Mouse (Mus musculus) bone marrow, adult 2 months (tissue): ENCODE results near the gene Cacna2d3. TPM values are rescaled to one million over a fixed set of nuclear protein-coding genes. Genes with fewer than 3 reads are reported as not detected.

Source experiments
- H3K27ac ChIP-seq: fragments of 200-500 bp; 2 replicates; pipeline ENCODE4 v1.5.1; 2012; ENCODE audit warnings: low read depth, mild to moderate bottlenecking, control low read depth, inconsistent platforms, low read length; ENCODE audit not compliant: control insufficient read depth, poor library complexity, insufficient read depth
- H3K4me1 ChIP-seq: fragments of 200-500 bp; 2 replicates; pipeline ENCODE4 v1.6.1; 2011; ENCODE audit warnings: low read length; ENCODE audit not compliant: control insufficient read depth, insufficient read depth
- H3K4me3 ChIP-seq: fragments of 200-500 bp; replicated peaks from 2 replicates; pipeline ENCODE3; 2011; ENCODE audit warnings: mild to moderate bottlenecking, low read depth, low read length, control low read depth; ENCODE audit not compliant: control insufficient read depth
- CTCF ChIP-seq: fragments of 200-500 bp; IDR thresholded peaks from 2 replicates; pipeline ENCODE4 v1.5.1; 2011; ENCODE audit warnings: low read length, control low read depth; ENCODE audit not compliant: control insufficient read depth, insufficient read depth
- POLR2A ChIP-seq: fragments of 200-500 bp; IDR thresholded peaks from 2 replicates; pipeline ENCODE4 v1.6.1; 2011; ENCODE audit warnings: low read depth, mild to moderate bottlenecking, control low read depth, low read length, borderline replicate concordance; ENCODE audit not compliant: control insufficient read depth
- WGBS: fragments of 180-500 bp; shearing (Covaris S2); methylation state at CpG from one replicate; pipeline ENCODE4 v1.1.7; 2018; 5-methylcytosine and 5-hydroxymethylcytosine counted together
- polyA plus RNA-seq: library from polyadenylated mRNA; stranded (reverse); fragments of >200 nt; gene quantifications from 2 replicates; pipeline ENCODE4 v1.2.4, GENCODE M21; 2011; ENCODE audit warnings: low replicate concordance; ENCODE audit not compliant: missing spikeins, insufficient read depth, insufficient read length

Cacna2d3 gene
- polyA plus RNA-seq, 1 experiment, result 1.00 TPM

GRCm38 (mm10) chr14:29041498-29041897 lies 680.2 kb downstream of the Cacna2d3 start:
- no peak overlapping the region for H3K4me3 ChIP-seq
- 77% methylated on average over 1 of the region's 1 CpGs for WGBS
- TF ChIP-seq POLR2A (no peak), CTCF (no peak)
- no peak overlapping the region for H3K27ac ChIP-seq
- H3K4me1 ChIP-seq, result no peaks in the 10 kb centered on the region

- Histone ChIP-seq H3K4me3 (no peak overlapping the region), H3K27ac (no peak overlapping the region), H3K4me1 (no peaks in the 10 kb centered on the region)
- TF ChIP-seq CTCF (no peak), POLR2A (no peak)
- 79% methylated on average over 9 of the region's 9 CpGs for WGBS
Observed at GRCm38 (mm10) chr14:29040606-29041364, 680.9 kb downstream of the Cacna2d3 start.

GRCm38 (mm10) chr14:29038246-29038645 lies 683.4 kb downstream of the Cacna2d3 start:
- no peak overlapping the region for H3K27ac ChIP-seq
- H3K4me3 ChIP-seq, result no peak overlapping the region
- TF ChIP-seq CTCF, result no peak
- TF ChIP-seq POLR2A, result no peak
- 75% methylated on average over 5 of the region's 5 CpGs for WGBS
- no peaks in the 10 kb centered on the region for H3K4me1 ChIP-seq

GRCm38 (mm10) chr14:29031858-29032395 lies 689.7 kb downstream of the Cacna2d3 start:
- no peaks in the 10 kb centered on the region for H3K4me1 ChIP-seq
- TF ChIP-seq POLR2A, result no peak
- no peak for TF ChIP-seq CTCF
- WGBS, result 70% methylated on average over 1 of the region's 1 CpGs
- H3K4me3 ChIP-seq, result no peak overlapping the region
- no peak overlapping the region for H3K27ac ChIP-seq

GRCm38 (mm10) chr14:29030519-29030918 lies 691.1 kb downstream of the Cacna2d3 start:
- no peak overlapping the region for H3K27ac ChIP-seq
- H3K4me1 ChIP-seq, result no peaks in the 10 kb centered on the region
- 78% methylated on average over 9 of the region's 9 CpGs for WGBS
- H3K4me3 ChIP-seq, result no peak overlapping the region
- TF ChIP-seq CTCF (no peak), POLR2A (no peak)

- no peak for TF ChIP-seq CTCF
- TF ChIP-seq POLR2A, result no peak
Observed at GRCm38 (mm10) chr14:29029896-29030420, 691.7 kb downstream of the Cacna2d3 start.

GRCm38 (mm10) chr14:29029107-29029469 lies 692.6 kb downstream of the Cacna2d3 start:
- no peak overlapping the region for H3K4me3 ChIP-seq
- H3K27ac ChIP-seq, result no peak overlapping the region
- WGBS, result 72% methylated on average over 2 of the region's 2 CpGs
- TF ChIP-seq POLR2A (no peak), CTCF (no peak)
- H3K4me1 ChIP-seq, result no peaks in the 10 kb centered on the region

More at GRCm38 (mm10) chr14:29029896-29030420, 691.7 kb downstream of the Cacna2d3 start:
- H3K4me3 ChIP-seq, result no peak overlapping the region
- H3K4me1 ChIP-seq, result no peaks in the 10 kb centered on the region
- H3K27ac ChIP-seq, result no peak overlapping the region
- whole genome bisulfite sequencing, result 77% methylated on average over 11 of the region's 11 CpGs

- no peak for TF ChIP-seq CTCF
- no peak for TF ChIP-seq POLR2A
- Histone ChIP-seq H3K4me1 (no peaks in the 10 kb centered on the region), H3K4me3 (no peak overlapping the region), H3K27ac (no peak overlapping the region)
- WGBS, result 72% methylated on average over 6 of the region's 6 CpGs
Observed at GRCm38 (mm10) chr14:29028391-29029106, 693.1 kb downstream of the Cacna2d3 start.
